Mouse (Mus musculus): ENCODE results near the gene Gm20388. TPM values are rescaled to one million over a fixed set of nuclear protein-coding genes. Genes with fewer than 3 reads are reported as not detected.
A peak's percentile ranks its signal among the peaks of the same experiment; 100 is the strongest.

Gm20388 gene
- total RNA-seq, 2 experiments from 2014 or later: 2.4 to 2.6 TPM

DNA sequence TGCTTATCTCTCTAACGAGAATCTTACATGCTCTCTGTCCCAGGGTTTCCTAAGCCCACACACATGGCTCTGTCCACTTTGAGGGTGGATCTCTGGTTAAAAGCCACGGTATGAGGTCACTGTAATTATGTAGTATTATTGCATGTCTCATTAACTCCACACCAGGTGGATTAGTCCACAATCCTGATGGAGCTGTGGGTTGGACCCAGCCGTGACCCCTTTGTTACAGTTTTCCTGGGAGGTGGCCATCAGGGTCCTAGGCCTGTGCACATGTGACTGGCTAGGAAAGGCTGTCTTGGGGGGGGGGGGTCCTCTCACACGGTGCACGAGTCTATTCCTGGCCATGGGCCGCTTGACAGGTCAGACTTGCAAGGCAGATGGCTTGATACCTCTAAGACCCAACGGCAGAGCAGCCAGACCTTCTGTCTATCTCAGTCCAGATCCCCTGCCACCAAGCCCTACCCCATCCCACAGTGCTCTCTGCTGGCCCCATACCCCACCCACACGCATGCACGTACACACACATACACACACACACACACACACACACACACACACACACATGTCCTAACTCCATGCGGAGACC lies 395.3 kb downstream of the Gm20388 start:
- no peak for TF ChIP-seq CTCF (IDR thresholded peaks at IDR 0.05)
- Histone ChIP-seq H3K4me3 (no peak overlapping the region), H3K27ac (no peak overlapping the region)
- intact Hi-C loops (cut with DNase I): no loop called here
- DNase-seq (ENCODE audit: extremely low spot score in 1 of 2, low spot score in 2 of 2): no peak

GRCm38 (mm10) chr8:120307103-120307502 lies 396.5 kb downstream of the Gm20388 start:
- H3K27ac ChIP-seq: peak overlapping the region; percentile 47; the same call in 1 of the 2 replicates
- no peak for TF ChIP-seq CTCF (IDR thresholded peaks at IDR 0.05)
- intact Hi-C loops (cut with DNase I): no loop called here
- no peak overlapping the region for H3K4me3 ChIP-seq
- no peak for DNase-seq (ENCODE audit: extremely low spot score in 1 of 2, low spot score in 2 of 2)

DNA sequence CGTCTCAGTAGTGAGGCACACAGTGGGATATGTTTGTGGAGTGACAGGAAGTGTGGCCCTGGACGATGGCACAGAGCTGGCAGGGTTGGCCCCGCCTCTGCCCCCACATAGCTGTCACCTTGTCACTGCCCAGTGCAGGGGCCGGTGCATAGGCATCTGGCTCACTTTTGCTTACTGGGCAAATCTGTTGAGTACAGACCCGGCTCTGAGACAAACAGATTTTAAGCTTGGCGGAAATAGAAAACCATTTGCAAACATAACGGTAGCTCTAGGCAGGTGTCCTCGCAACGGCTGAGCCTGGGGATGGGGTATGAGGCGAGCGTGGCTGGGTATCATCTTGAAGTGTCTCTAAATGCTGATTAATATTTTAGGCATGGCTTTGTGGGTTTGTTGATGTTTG lies 396.9 kb downstream of the Gm20388 start:
- Histone ChIP-seq H3K27ac (no peak overlapping the region), H3K4me3 (no peak overlapping the region)
- no peak for DNase-seq (ENCODE audit: extremely low spot score in 1 of 2, low spot score in 2 of 2)
- TF ChIP-seq CTCF (IDR thresholded peaks at IDR 0.05): no peak
- intact Hi-C loops (cut with DNase I): no loop called here

DNA sequence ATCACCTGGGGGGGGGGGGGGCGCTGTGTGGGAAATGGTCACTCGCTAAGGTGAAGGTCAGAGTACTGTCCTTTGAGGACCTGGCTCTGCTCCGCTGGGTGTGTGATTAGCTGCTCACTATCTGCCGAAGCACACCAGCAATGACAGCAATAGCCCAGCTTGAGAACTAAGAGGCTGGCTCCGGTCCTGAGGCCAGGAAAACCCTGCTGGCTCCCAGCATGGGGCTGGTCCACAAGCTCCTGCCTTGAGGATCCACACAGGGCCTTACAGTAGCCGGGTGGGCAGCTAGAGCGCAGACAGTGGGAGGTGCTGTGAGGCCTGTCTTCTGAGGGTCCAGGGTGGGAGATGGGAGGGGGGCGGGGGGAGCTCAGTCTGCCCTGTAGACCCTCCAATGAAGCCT lies 397.5 kb downstream of the Gm20388 start:
- no peak for DNase-seq (ENCODE audit: extremely low spot score in 1 of 2, low spot score in 2 of 2)
- Histone ChIP-seq H3K27ac (no peak overlapping the region; the same call in 1 of the 2 replicates), H3K4me3 (no peak overlapping the region)
- intact Hi-C loops (cut with DNase I): no loop called here
- TF ChIP-seq CTCF (IDR thresholded peaks at IDR 0.05): no peak

DNA sequence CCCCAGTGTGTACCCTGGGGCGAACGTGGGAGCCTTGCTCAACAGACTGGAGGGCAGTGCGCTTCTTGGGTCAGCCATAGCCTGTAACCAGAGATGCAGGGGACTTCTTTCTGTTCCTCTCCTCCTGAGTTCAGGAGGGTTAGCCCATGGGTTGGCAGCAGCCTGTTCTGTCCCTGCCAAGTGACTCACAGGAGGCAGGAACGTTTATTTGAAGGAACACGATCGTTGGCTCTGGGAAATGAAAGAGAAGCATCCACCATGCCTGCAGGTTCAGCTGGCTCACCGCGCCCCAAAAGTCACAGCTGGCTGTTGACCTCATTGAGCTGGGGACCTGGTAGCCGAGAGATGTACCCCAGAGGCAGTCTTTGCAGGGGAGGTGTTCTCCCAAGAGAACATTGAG lies 397.9 kb downstream of the Gm20388 start:
- no peak for DNase-seq (ENCODE audit: extremely low spot score in 1 of 2, low spot score in 2 of 2)
- no peak for TF ChIP-seq CTCF (IDR thresholded peaks at IDR 0.05)
- Histone ChIP-seq H3K4me3 (no peak overlapping the region), H3K27ac (no peak overlapping the region; the same call in 1 of the 2 replicates)
- intact Hi-C loops (cut with DNase I): no loop called here

DNA sequence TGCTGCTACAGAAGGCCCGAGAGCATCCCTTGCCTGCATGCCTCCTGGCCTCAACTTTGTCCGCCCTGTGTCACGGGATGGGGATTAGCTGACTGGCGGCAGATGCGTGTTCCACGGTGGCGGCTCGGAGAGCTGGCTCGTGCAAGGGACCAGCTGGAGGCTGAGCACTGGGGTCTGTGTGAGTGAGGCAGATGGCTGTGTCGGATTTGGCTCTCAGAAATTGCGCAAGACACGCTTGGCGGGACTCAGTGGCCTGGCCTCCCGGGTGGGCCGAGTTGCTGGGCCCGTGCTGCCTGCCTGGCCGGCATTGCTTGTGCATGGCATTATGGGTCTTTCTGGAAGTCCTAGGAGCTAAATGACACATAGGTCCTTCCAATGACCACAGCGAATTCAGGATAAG lies 398.7 kb downstream of the Gm20388 start:
- DNase-seq (ENCODE audit: extremely low spot score in 1 of 2, low spot score in 2 of 2): no peak
- H3K27ac ChIP-seq: peak overlapping the region; percentile 32; the same call in 1 of the 2 replicates

GRCm38 (mm10) chr8:120310063-120310462 lies 399.4 kb downstream of the Gm20388 start:
- intact Hi-C loops (cut with DNase I): no loop called here
- H3K27ac ChIP-seq: no peak overlapping the region
- TF ChIP-seq CTCF (IDR thresholded peaks at IDR 0.05): no peak

More for the DNA sequence above, 398.7 kb downstream of the Gm20388 start:
- intact Hi-C loops (cut with DNase I): no loop called here
- TF ChIP-seq CTCF (IDR thresholded peaks at IDR 0.05): no peak
- H3K4me3 ChIP-seq: no peak overlapping the region

GRCm38 (mm10) chr8:120312452-120312851 lies 401.8 kb downstream of the Gm20388 start:
- TF ChIP-seq CTCF (IDR thresholded peaks at IDR 0.05): no peak
- H3K4me3 ChIP-seq: no peak overlapping the region
- intact Hi-C loops (cut with DNase I): no loop called here
- no peak overlapping the region for H3K27ac ChIP-seq
- DNase-seq (ENCODE audit: extremely low spot score in 1 of 2, low spot score in 2 of 2): no peak

More at GRCm38 (mm10) chr8:120310063-120310462, 399.4 kb downstream of the Gm20388 start:
- DNase-seq (ENCODE audit: extremely low spot score in 1 of 2, low spot score in 2 of 2): no peak
- no peak overlapping the region for H3K4me3 ChIP-seq

GRCm38 (mm10) chr8:120313674-120314073 lies 403.0 kb downstream of the Gm20388 start:
- H3K4me3 ChIP-seq: no peak overlapping the region
- no peak for DNase-seq (ENCODE audit: extremely low spot score in 1 of 2, low spot score in 2 of 2)
- intact Hi-C loops (cut with DNase I): no loop called here

DNA sequence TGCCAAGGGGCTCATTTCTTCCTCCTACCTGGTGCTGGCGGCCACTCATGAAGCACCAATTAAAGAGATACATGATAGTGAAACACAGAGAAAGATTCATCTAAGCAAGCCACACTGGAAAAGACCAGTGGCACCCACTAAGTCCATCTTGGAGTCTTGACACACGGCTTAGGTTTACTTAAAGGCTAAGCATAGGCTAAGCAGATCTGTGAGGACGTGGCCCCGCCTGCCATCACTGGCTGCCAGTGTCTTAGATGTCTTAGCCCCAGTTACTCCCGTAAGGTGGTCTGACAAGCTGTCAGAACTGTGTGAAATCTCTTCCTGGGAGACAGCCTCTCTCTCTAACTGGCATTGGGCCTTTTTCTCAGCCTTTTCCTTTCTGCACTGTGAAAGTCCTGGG lies 404.3 kb downstream of the Gm20388 start:
- DNase-seq (ENCODE audit: extremely low spot score in 1 of 2, low spot score in 2 of 2): no peak
- TF ChIP-seq CTCF (IDR thresholded peaks at IDR 0.05): no peak
- H3K4me3 ChIP-seq: no peak overlapping the region
- intact Hi-C loops (cut with DNase I): no loop called here
- H3K27ac ChIP-seq: no peak overlapping the region

More at GRCm38 (mm10) chr8:120313674-120314073, 403.0 kb downstream of the Gm20388 start:
- no peak overlapping the region for H3K27ac ChIP-seq
- TF ChIP-seq CTCF (IDR thresholded peaks at IDR 0.05): no peak

GRCm38 (mm10) chr8:120315644-120316043 lies 405.0 kb downstream of the Gm20388 start:
- intact Hi-C loops (cut with DNase I): no loop called here
- Histone ChIP-seq H3K27ac (no peak overlapping the region), H3K4me3 (no peak overlapping the region)
- no peak for DNase-seq (ENCODE audit: extremely low spot score in 1 of 2, low spot score in 2 of 2)
- peak; percentile 52 for TF ChIP-seq CTCF (IDR thresholded peaks at IDR 0.05)

GRCm38 (mm10) chr8:120316707-120317106 lies 406.1 kb downstream of the Gm20388 start:
- DNase-seq (ENCODE audit: extremely low spot score in 1 of 2, low spot score in 2 of 2): no peak
- no peak overlapping the region for H3K27ac ChIP-seq
- no peak for TF ChIP-seq CTCF (IDR thresholded peaks at IDR 0.05)
- intact Hi-C loops (cut with DNase I): no loop called here
- H3K4me3 ChIP-seq: no peak overlapping the region
